Mouse (Mus musculus): ENCODE measurements at regions not wholly inside any gene's neighbourhood (a gene's known extent, or its start where the extent isn't known, plus 50 kb on each side); places are given as distances from the start of the nearest gene placed in this dataset.
A peak's percentile ranks its signal among the peaks of the same experiment; 100 is the strongest.

- H3K27ac ChIP-seq (ENCODE audit: low read depth, low read length) = no peak overlapping the region
- H3K4me3 ChIP-seq (ENCODE audit: low read depth, low read length) = no peak overlapping the region
- 73% methylated on average over 2 of the region's 2 CpGs for WGBS
- no peaks in the 10 kb centered on the region for H3K27me3 ChIP-seq (ENCODE audit: insufficient read depth, low read length)
- no peak overlapping the region for H3K9ac ChIP-seq
- no peaks in the 10 kb centered on the region for H3K36me3 ChIP-seq (ENCODE audit: insufficient read depth)
- H3K4me2 ChIP-seq (ENCODE audit: low read depth) = no peak overlapping the region
- H3K4me1 ChIP-seq (ENCODE audit: insufficient read depth) = no peaks in the 10 kb centered on the region
- DNase-seq = no peak
- TF ChIP-seq CTCF (IDR thresholded peaks at IDR 0.05; ENCODE audit: low read depth) = no peak
- no peaks in the 10 kb centered on the region for H3K9me3 ChIP-seq (ENCODE audit: low read length)
- no peak for ATAC-seq
Measured at GRCm38 (mm10) chr6:98502726-98503125, 160.2 kb upstream of the Gm765 start.

DNA sequence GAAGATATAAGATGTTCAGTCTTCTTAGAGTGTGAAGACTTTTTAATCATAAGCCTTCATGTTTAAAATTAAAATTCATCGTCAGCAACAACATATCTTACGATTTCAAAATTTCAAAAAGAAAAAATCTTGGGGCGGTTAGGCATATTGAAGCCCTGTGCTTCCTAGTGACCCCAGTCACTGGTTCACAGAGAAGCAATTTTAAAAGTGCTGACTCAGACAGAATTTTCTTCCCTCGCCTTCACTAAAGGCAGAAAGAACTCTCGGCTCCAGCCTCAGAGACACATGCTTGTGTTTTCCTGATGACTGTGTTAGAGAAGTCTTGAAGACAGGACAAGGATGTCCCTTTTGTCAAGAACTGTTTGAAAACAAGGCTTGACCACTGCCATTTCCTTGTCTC is 157.2 kb upstream of the Gm765 start:
- ATAC-seq (no peak), DNase-seq (no peak)
- Histone ChIP-seq H3K36me3 (ENCODE audit: insufficient read depth) (no peaks in the 10 kb centered on the region), H3K4me3 (ENCODE audit: low read depth, low read length) (no peak overlapping the region), H3K27ac (ENCODE audit: low read depth, low read length) (no peak overlapping the region), H3K9me3 (ENCODE audit: low read length) (no peaks in the 10 kb centered on the region), H3K4me2 (ENCODE audit: low read depth) (no peak overlapping the region), H3K9ac (no peak overlapping the region), H3K4me1 (ENCODE audit: insufficient read depth) (no peaks in the 10 kb centered on the region), H3K27me3 (ENCODE audit: insufficient read depth, low read length) (no peaks in the 10 kb centered on the region)
- 70% methylated on average over 5 of the region's 5 CpGs for WGBS
- no peak for TF ChIP-seq CTCF (IDR thresholded peaks at IDR 0.05; ENCODE audit: low read depth)

GRCm38 (mm10) chr6:98486626-98487025 is 144.1 kb upstream of the Gm765 start:
- ATAC-seq (no peak), DNase-seq (no peak)
- no peak overlapping the region for H3K4me2 ChIP-seq (ENCODE audit: low read depth)
- no peak overlapping the region for H3K9ac ChIP-seq
- no peak for TF ChIP-seq CTCF (IDR thresholded peaks at IDR 0.05; ENCODE audit: low read depth)
- no peaks in the 10 kb centered on the region for H3K4me1 ChIP-seq (ENCODE audit: insufficient read depth)
- H3K27ac ChIP-seq (ENCODE audit: low read depth, low read length) = no peak overlapping the region
- H3K27me3 ChIP-seq (ENCODE audit: insufficient read depth, low read length) = no peaks in the 10 kb centered on the region
- H3K9me3 ChIP-seq (ENCODE audit: low read length) = no peaks in the 10 kb centered on the region
- H3K4me3 ChIP-seq (ENCODE audit: low read depth, low read length) = no peak overlapping the region
- 23% methylated on average over 3 of the region's 3 CpGs for WGBS
- no peaks in the 10 kb centered on the region for H3K36me3 ChIP-seq (ENCODE audit: insufficient read depth)

GRCm38 (mm10) chr6:98483319-98484123 is 141.0 kb upstream of the Gm765 start:
- no peak overlapping the region for H3K9ac ChIP-seq
- no peaks in the 10 kb centered on the region for H3K4me1 ChIP-seq (ENCODE audit: insufficient read depth)
- no peak overlapping the region for H3K4me2 ChIP-seq (ENCODE audit: low read depth)
- peak; percentile 7 for DNase-seq
- no peaks in the 10 kb centered on the region for H3K9me3 ChIP-seq (ENCODE audit: low read length)
- no peaks in the 10 kb centered on the region for H3K36me3 ChIP-seq (ENCODE audit: insufficient read depth)
- TF ChIP-seq CTCF (IDR thresholded peaks at IDR 0.05; ENCODE audit: low read depth) = no peak
- H3K27me3 ChIP-seq (ENCODE audit: insufficient read depth, low read length) = no peaks in the 10 kb centered on the region
- H3K27ac ChIP-seq (ENCODE audit: low read depth, low read length) = no peak overlapping the region
- ATAC-seq = peak; percentile 47; the same call in 1 of the 2 replicates
- no peak overlapping the region for H3K4me3 ChIP-seq (ENCODE audit: low read depth, low read length)
- WGBS = 39% methylated on average over 3 of the region's 3 CpGs

- DNase-seq = no peak
- Histone ChIP-seq H3K36me3 (ENCODE audit: insufficient read depth) (no peaks in the 10 kb centered on the region), H3K4me2 (ENCODE audit: low read depth) (no peak overlapping the region), H3K27ac (ENCODE audit: low read depth, low read length) (no peak overlapping the region), H3K9me3 (ENCODE audit: low read length) (no peaks in the 10 kb centered on the region), H3K4me1 (ENCODE audit: insufficient read depth) (no peaks in the 10 kb centered on the region), H3K4me3 (ENCODE audit: low read depth, low read length) (no peak overlapping the region), H3K9ac (no peak overlapping the region), H3K27me3 (ENCODE audit: insufficient read depth, low read length) (no peaks in the 10 kb centered on the region)
- no peak for TF ChIP-seq CTCF (IDR thresholded peaks at IDR 0.05; ENCODE audit: low read depth)
- no peak for ATAC-seq
- 84% methylated on average over 2 of the region's 2 CpGs for WGBS
Measured at GRCm38 (mm10) chr6:98482319-98482718, 139.8 kb upstream of the Gm765 start.

DNA sequence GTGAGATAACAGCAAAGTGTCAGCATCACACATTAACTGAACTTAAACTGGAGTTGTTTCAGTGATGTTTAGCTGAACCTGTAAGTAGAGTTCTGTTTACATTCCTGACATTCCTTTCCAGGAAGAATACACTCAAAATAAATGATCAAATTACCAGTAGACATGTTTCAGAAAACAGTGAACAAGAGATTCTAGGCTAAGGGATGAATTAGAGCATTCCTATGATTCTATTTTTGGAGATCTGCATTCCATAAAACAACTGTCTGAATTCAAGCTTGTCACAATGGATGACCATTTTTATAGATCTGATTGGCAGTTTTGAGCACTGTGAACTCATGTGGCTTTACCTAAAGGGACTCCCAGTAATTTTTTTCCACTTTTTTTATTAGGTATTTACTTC is 125.0 kb upstream of the Gm765 start:
- TF ChIP-seq CTCF (IDR thresholded peaks at IDR 0.05; ENCODE audit: low read depth) = no peak
- Histone ChIP-seq H3K9ac (no peak overlapping the region), H3K4me3 (ENCODE audit: low read depth, low read length) (no peak overlapping the region), H3K4me1 (ENCODE audit: insufficient read depth) (no peaks in the 10 kb centered on the region), H3K27me3 (ENCODE audit: insufficient read depth, low read length) (no peaks in the 10 kb centered on the region), H3K36me3 (ENCODE audit: insufficient read depth) (no peaks in the 10 kb centered on the region), H3K27ac (ENCODE audit: low read depth, low read length) (no peak overlapping the region), H3K4me2 (ENCODE audit: low read depth) (no peak overlapping the region), H3K9me3 (ENCODE audit: low read length) (no peaks in the 10 kb centered on the region)
- ATAC-seq (no peak), DNase-seq (no peak)

DNA sequence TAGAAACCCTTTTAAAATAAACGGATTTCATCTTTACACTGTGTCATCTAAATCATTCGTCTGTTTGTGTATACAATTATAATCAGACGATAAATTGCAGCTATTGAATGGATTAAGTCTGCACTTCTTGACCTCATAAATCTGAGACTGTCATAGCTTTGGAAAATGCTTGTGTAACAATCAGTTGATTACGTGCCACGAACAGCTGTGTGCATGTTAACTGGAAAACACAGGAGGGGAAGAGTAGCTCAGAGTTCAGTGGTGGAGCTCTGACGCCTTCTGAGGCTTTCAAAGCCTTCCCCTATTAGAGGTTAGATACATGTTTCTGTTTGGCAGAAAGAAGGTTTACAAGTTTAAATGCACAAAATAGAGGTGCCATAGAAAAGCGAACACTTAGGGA is 109.7 kb upstream of the Gm765 start:
- Histone ChIP-seq H3K4me3 (ENCODE audit: low read depth, low read length) (no peak overlapping the region), H3K9me3 (ENCODE audit: low read length) (no peaks in the 10 kb centered on the region), H3K4me2 (ENCODE audit: low read depth) (no peak overlapping the region), H3K27me3 (ENCODE audit: insufficient read depth, low read length) (no peaks in the 10 kb centered on the region), H3K9ac (no peak overlapping the region), H3K4me1 (ENCODE audit: insufficient read depth) (no peaks in the 10 kb centered on the region), H3K36me3 (ENCODE audit: insufficient read depth) (no peaks in the 10 kb centered on the region), H3K27ac (ENCODE audit: low read depth, low read length) (no peak overlapping the region)
- WGBS = 68% methylated on average over 7 of the region's 7 CpGs
- ATAC-seq (no peak), DNase-seq (no peak)
- TF ChIP-seq CTCF (IDR thresholded peaks at IDR 0.05; ENCODE audit: low read depth) = no peak

Measured in forebrain, postnatal 0 days (tissue).